Mouse (Mus musculus) frontal cortex, adult (tissue): ENCODE data around the gene Adamtsl5.
A peak's percentile ranks its signal among the peaks of the same experiment; 100 is the strongest.

Experiments
- ATAC-seq: cut with Nextera tagmentation; 2 replicates; pipeline ENCODE4 v1.9.2; 2017; ENCODE audit warnings: mild to moderate bottlenecking, moderate library complexity, mixed read lengths; ENCODE audit not compliant: low TSS enrichment

The Adamtsl5 gene

GRCm38 (mm10) chr10:80295618-80296425, 52.4 kb downstream of the Adamtsl5 start, which contains the start of gene Apc2:
Gene Apc2, plus strand, starts transcription at chr10:80295977.
- ATAC-seq: peak; percentile 42

GRCm38 (mm10) chr10:80294788-80295303, 53.4 kb downstream of the Adamtsl5 start:
- ATAC-seq: no peak

- ATAC-seq: no peak
Measured at GRCm38 (mm10) chr10:80294311-80294710, 53.9 kb downstream of the Adamtsl5 start.

GRCm38 (mm10) chr10:80293325-80293724, 54.9 kb downstream of the Adamtsl5 start:
- ATAC-seq: no peak

- ATAC-seq: peak; percentile 76
Measured at GRCm38 (mm10) chr10:80292251-80293146, 55.7 kb downstream of the Adamtsl5 start, which contains the start of gene Rps15. Gene Rps15, plus strand, starts transcription at chr10:80292453.
